Mouse (Mus musculus) forebrain, embryonic 13.5 days (tissue): Measurements from ENCODE around the gene Gas7. TPM values are rescaled to one million over a fixed set of nuclear protein-coding genes. Genes with fewer than 3 reads are reported as not detected.

Source experiments
- ATAC-seq: fragments of 200-750 bp; cut with Nextera tagmentation; 2 replicates; pipeline ENCODE4 v1.8.0; 2017
- H3K27ac ChIP-seq: fragments of 300-500 bp; sonication (generic); 2 replicates; pipeline ENCODE4 v1.5.1; 2015; ENCODE audit warnings: inconsistent platforms, mild to moderate bottlenecking, moderate library complexity
- H3K27me3 ChIP-seq: fragments of 300-500 bp; sonication (generic); 2 replicates; pipeline ENCODE4 v1.6.1; 2015; ENCODE audit warnings: mild to moderate bottlenecking, inconsistent platforms
- H3K36me3 ChIP-seq: fragments of 300-500 bp; sonication (generic); 2 replicates; pipeline ENCODE4 v1.6.1; 2015; ENCODE audit warnings: mild to moderate bottlenecking, inconsistent platforms; ENCODE audit not compliant: poor library complexity, severe bottlenecking
- H3K4me1 ChIP-seq: fragments of 300-500 bp; sonication (generic); 2 replicates; pipeline ENCODE4 v1.6.1; 2015; ENCODE audit warnings: inconsistent platforms
- H3K4me2 ChIP-seq: fragments of 300-500 bp; sonication (generic); 2 replicates; pipeline ENCODE4 v1.6.1; 2015; ENCODE audit warnings: inconsistent platforms, mild to moderate bottlenecking, moderate library complexity
- H3K4me3 ChIP-seq: fragments of 300-500 bp; sonication (generic); 2 replicates; pipeline ENCODE4 v1.5.1; 2015; ENCODE audit warnings: mild to moderate bottlenecking, inconsistent platforms
- H3K9ac ChIP-seq: fragments of 300-500 bp; sonication (generic); 2 replicates; pipeline ENCODE4 v1.6.1; 2015; ENCODE audit warnings: mild to moderate bottlenecking, inconsistent platforms
- H3K9me3 ChIP-seq: fragments of 300-500 bp; sonication (generic); replicated peaks from 2 replicates; pipeline ENCODE4 v1.6.1; 2016; ENCODE audit warnings: inconsistent platforms
- WGBS: fragments of 180-500 bp; shearing (Covaris S2); methylation state at CpG from one replicate; pipeline ENCODE4 v1.1.7; 2015; 5-methylcytosine and 5-hydroxymethylcytosine counted together
- polyA plus RNA-seq: library from polyadenylated mRNA; unstranded; fragments of >200 nt; fragmentation: Nextera tagmentation; extraction: Ambion mirVana; gene quantifications from 2 replicates; pipeline ENCODE4 v1.2.1, GENCODE M21; 2015

The Gas7 gene
- polyA plus RNA-seq, 1 experiment from 2014 or later, result 18.3 TPM

DNA sequence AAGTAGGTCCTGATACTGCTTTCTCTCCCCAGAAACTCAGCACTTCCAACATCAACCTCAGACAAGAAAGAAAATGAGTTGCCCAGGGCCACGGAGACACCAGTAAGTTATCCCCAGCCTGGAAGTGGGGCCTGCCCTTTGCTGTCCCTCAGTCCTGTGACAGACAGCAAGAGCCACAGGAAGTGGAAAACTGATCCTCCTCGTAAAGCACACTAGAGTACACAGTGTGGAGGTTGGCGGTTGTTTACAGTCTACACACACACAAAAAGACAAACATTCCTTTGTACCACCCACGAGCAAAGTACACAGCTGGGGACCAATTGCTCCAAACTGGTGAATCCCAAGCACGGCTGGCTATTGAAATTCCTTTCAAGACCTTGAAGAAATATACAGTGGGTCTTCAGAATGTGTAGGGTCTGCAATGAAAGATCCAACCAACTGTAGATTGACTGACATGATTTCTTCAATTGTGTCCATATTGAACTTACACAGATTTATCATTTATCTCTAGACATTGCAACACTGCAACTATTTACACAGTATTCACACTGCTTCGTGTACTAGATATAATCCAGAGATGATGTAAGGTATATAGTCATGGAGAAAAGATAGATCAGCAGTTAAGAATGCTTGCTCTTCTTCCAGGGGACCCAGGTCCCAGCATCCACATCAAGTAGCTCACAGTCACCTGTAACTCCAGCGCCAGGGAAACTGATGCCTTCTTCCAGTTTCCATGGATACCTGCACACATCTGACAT is 267.3 kb downstream of the Gas7 start:
- no peaks in the 10 kb centered on the region for H3K27me3 ChIP-seq
- H3K9me3 ChIP-seq, result no peaks in the 10 kb centered on the region
- no peak overlapping the region for H3K27ac ChIP-seq
- H3K36me3 ChIP-seq, result no peaks in the 10 kb centered on the region
- H3K9ac ChIP-seq, result no peak overlapping the region
- H3K4me1 ChIP-seq, result no peaks in the 10 kb centered on the region
- 65% methylated on average over 7 of the region's 7 CpGs for WGBS
- ATAC-seq, result no peak
- H3K4me3 ChIP-seq, result no peak overlapping the region
- no peak overlapping the region for H3K4me2 ChIP-seq

DNA sequence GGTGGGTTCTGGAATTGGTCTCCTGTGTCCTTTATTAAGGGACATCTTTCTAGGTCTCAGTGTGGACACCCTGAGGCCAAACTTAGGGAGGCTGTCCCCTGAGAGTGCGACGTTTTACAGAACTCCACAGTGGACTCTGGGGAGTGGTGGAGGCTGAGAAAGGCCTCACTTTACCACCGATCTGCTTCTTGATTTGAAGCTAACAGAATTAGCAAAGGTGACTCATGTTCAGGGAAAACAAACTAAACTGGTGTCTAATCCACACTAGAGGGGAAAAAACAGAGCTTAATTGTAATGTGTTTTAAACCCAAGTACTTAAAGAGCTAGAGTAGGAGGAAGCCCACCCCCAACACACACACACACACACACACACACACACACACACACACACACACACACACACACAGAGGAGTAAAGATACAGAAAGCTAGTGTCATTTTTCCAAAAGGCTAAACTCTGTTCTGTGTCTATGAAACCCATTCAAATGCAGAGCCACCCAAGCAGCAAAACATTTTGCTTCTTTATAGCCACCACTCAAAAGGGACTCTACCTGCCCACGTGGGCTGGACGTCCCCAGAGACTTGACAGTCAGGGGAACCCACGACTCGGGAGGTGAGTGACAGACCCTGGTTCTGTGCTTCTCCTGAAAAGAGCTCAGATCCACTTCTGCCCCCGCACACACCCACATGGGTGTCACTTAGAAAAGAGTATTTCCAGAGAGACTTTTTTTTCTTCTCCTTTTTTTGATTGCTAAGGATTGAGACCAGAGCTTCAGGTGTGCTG is 268.2 kb downstream of the Gas7 start:
- Histone ChIP-seq H3K4me3 (no peak overlapping the region), H3K27me3 (no peaks in the 10 kb centered on the region), H3K27ac (no peak overlapping the region), H3K4me1 (no peaks in the 10 kb centered on the region), H3K36me3 (no peaks in the 10 kb centered on the region), H3K4me2 (no peak overlapping the region), H3K9ac (no peak overlapping the region), H3K9me3 (no peaks in the 10 kb centered on the region)
- no peak for ATAC-seq
- WGBS, result 73% methylated on average over 8 of the region's 8 CpGs

DNA sequence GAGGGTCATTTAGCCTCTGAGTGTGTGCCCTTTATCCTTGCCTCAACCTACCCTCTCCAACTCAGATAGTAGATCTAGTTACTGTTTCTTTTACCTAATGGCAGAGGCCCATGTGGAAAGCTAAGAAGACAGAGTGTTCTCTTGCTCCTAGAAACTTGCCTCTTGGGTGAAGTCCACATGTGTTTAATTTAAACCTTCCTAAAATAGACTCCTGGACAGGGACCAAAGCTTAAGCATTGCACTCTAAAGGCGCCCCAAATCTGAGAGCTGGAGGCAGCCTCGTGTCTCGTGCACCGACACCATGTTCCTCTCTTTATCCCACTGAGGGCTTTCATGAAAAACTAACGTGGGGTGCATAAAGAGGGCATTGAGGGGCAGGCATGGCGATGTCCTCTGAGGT is 271.9 kb downstream of the Gas7 start:
- ATAC-seq, result no peak
- H3K9ac ChIP-seq, result no peak overlapping the region
- no peak overlapping the region for H3K4me3 ChIP-seq
- H3K27me3 ChIP-seq, result no peaks in the 10 kb centered on the region
- H3K36me3 ChIP-seq, result no peaks in the 10 kb centered on the region
- H3K27ac ChIP-seq, result no peak overlapping the region
- H3K4me2 ChIP-seq, result no peak overlapping the region
- no peaks in the 10 kb centered on the region for H3K9me3 ChIP-seq
- 89% methylated on average over 6 of the region's 6 CpGs for WGBS
- no peaks in the 10 kb centered on the region for H3K4me1 ChIP-seq

DNA sequence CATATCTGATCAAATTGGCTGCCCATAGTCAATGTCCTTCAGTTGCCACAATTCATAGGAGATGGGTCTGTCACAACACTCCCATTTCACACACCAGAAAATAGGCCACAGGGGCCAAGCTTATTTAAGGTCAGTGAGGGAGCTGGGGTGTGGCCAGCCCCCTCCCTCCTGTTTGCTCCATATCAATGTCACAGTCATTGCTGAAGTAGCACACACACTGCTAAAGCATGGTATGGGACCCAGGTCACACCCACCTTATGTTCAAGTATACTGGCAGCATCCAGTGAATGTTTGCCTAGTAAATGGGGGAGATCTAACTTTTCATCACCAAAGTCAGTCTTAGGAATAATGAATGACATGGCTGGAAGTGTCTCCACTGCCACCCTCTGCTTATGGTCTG is 273.5 kb downstream of the Gas7 start:
- Histone ChIP-seq H3K4me1 (no peaks in the 10 kb centered on the region), H3K4me2 (no peak overlapping the region), H3K27me3 (no peaks in the 10 kb centered on the region), H3K27ac (no peak overlapping the region), H3K9ac (no peak overlapping the region), H3K36me3 (no peaks in the 10 kb centered on the region), H3K9me3 (no peaks in the 10 kb centered on the region), H3K4me3 (no peak overlapping the region)
- no peak for ATAC-seq

DNA sequence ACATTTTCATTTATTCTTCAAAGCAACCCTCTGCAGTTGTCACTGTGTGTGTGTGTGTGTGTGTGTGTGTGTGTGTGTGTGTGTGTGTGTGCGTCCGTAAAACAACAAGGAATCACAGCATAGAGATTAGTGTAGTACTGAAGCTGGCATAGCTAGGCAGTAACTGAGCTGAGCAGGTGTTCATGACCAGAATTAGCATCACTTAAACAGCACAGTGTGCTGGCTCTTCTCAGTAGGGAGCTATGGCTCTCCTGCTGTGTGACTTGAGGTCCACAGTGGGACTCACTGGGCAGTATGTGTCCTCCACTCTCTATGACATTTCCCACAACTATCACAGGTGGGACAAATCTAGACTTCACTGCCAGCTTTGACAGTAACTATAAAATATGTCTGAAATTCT is 275.8 kb downstream of the Gas7 start:
- Histone ChIP-seq H3K4me1 (no peaks in the 10 kb centered on the region), H3K9me3 (no peaks in the 10 kb centered on the region), H3K36me3 (no peaks in the 10 kb centered on the region), H3K4me3 (no peak overlapping the region), H3K4me2 (no peak overlapping the region), H3K9ac (no peak overlapping the region), H3K27ac (no peak overlapping the region), H3K27me3 (no peaks in the 10 kb centered on the region)
- no peak for ATAC-seq
- 93% methylated on average over 2 of the region's 2 CpGs for WGBS

DNA sequence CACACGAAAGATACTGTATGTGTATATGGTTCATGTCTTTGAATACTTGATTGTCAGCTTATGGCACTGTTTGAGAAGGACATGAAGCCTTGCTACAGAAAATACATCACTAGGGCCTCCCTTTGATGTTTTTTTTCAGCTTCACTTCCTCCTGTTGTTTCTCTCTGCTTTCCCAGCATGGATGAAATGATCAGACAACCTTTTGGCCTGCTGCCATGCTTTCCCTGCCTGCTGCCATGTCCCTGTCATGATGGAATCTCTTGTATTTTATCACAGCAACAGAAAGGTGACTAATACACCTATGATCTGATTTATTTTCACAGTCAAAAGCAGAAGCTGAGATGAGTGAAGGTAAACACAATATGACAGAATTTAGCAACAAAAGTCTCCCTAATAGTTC is 278.5 kb downstream of the Gas7 start:
- ATAC-seq, result no peak
- Histone ChIP-seq H3K27me3 (no peaks in the 10 kb centered on the region), H3K9ac (no peak overlapping the region), H3K36me3 (no peaks in the 10 kb centered on the region), H3K4me1 (no peaks in the 10 kb centered on the region), H3K4me3 (no peak overlapping the region), H3K9me3 (no peaks in the 10 kb centered on the region), H3K4me2 (no peak overlapping the region), H3K27ac (no peak overlapping the region)
- 71% methylated on average over 1 of the region's 1 CpGs for WGBS

DNA sequence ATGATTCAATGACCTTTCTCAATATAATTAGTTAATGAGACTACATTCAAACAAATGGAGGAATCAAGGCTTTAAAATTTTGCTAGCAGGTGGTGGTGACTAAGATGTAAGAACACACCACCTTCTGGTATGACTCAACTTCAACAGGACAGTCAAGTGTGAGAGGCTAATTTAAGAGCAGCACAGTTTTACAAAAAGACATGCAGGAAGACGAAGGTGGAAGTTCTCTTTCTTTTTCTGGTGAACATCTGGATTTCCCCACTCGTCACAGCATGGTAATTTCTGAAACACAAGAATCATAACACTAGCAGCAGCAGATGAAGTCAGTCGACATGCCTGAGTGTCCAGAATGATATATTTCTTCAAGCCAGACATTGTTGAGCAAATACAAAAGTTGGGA is 279.4 kb downstream of the Gas7 start:
- no peaks in the 10 kb centered on the region for H3K36me3 ChIP-seq
- H3K27ac ChIP-seq, result no peak overlapping the region
- no peaks in the 10 kb centered on the region for H3K9me3 ChIP-seq
- WGBS, result 79% methylated on average over 3 of the region's 3 CpGs
- ATAC-seq, result no peak
- H3K4me2 ChIP-seq, result no peak overlapping the region
- no peak overlapping the region for H3K4me3 ChIP-seq
- no peaks in the 10 kb centered on the region for H3K4me1 ChIP-seq
- no peaks in the 10 kb centered on the region for H3K27me3 ChIP-seq
- no peak overlapping the region for H3K9ac ChIP-seq

DNA sequence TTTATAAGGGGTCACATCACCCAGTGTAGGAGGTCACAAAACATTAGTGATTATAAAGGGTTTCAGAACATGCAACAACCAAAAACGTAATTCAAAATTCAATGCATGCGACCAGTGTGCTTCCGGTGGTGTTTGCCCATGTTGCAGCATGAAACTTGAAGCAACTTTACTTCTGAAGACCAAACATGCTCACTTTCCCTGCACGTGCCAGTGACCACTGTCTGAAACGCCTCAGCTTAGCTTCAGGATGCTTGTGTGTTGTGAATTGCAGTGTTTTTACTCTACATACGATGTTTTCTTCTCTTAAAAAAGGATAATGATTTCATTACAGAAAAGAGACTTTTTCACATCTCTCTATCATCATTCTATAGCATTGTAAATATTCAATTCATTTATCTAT is 283.1 kb downstream of the Gas7 start:
- Histone ChIP-seq H3K36me3 (no peaks in the 10 kb centered on the region), H3K4me1 (no peaks in the 10 kb centered on the region), H3K4me2 (no peak overlapping the region), H3K27ac (no peak overlapping the region), H3K4me3 (no peak overlapping the region), H3K9ac (no peak overlapping the region), H3K9me3 (no peaks in the 10 kb centered on the region), H3K27me3 (no peaks in the 10 kb centered on the region)
- no peak for ATAC-seq
- 85% methylated on average over 6 of the region's 6 CpGs for WGBS

Other genes with a start within 250 kb of the Gas7 start
- not detected in 2 replicates for gene Myh4, start 217.4 kb upstream of the Gas7 start, polyA plus RNA-seq
- gene Myh8, start 178.3 kb upstream of the Gas7 start, polyA plus RNA-seq, result 0.05 TPM in 2 replicates
- gene Myh13, start 133.8 kb upstream of the Gas7 start, polyA plus RNA-seq, result not detected in 2 replicates
- not detected in 2 replicates for gene Rcvrn, start 239.9 kb downstream of the Gas7 start, polyA plus RNA-seq